Mouse (Mus musculus): ENCODE measurements around the gene Rnf43.

The Rnf43 gene

GRCm38 (mm10) chr11:87678545-87678944 lies 16.0 kb downstream of the Rnf43 start:
- no peak for DNase-seq

GRCm38 (mm10) chr11:87678976-87679375 lies 16.5 kb downstream of the Rnf43 start:
- no peak for DNase-seq

- no peak for DNase-seq
Observed at GRCm38 (mm10) chr11:87680786-87681185, 18.3 kb downstream of the Rnf43 start.

- no peak for DNase-seq
Observed at GRCm38 (mm10) chr11:87682096-87682495, 19.6 kb downstream of the Rnf43 start.

GRCm38 (mm10) chr11:87682838-87683571 lies 20.5 kb downstream of the Rnf43 start:
- DNase-seq: no peak

GRCm38 (mm10) chr11:87686407-87686806 lies 23.9 kb downstream of the Rnf43 start:
- no peak for DNase-seq

- DNase-seq: no peak
Observed at GRCm38 (mm10) chr11:87687246-87688225, 25.0 kb downstream of the Rnf43 start.

- no peak for DNase-seq
Observed at GRCm38 (mm10) chr11:87688478-87689203, 26.1 kb downstream of the Rnf43 start.

- peak in 1 of 2 experiments; percentile 15 for DNase-seq
Observed at GRCm38 (mm10) chr11:87689402-87689808, 26.9 kb downstream of the Rnf43 start.

GRCm38 (mm10) chr11:87690054-87690740 lies 27.7 kb downstream of the Rnf43 start:
- no peak for DNase-seq

GRCm38 (mm10) chr11:87697131-87697682 lies 34.7 kb downstream of the Rnf43 start:
- no peak for DNase-seq

GRCm38 (mm10) chr11:87698126-87698525 lies 35.6 kb downstream of the Rnf43 start:
- no peak for DNase-seq

GRCm38 (mm10) chr11:87701108-87701507 lies 38.6 kb downstream of the Rnf43 start:
- DNase-seq: no peak

GRCm38 (mm10) chr11:87701877-87702620 lies 39.5 kb downstream of the Rnf43 start:
- no peak for DNase-seq

GRCm38 (mm10) chr11:87703654-87704053 lies 41.1 kb downstream of the Rnf43 start:
- DNase-seq: no peak

- no peak for DNase-seq
Observed at GRCm38 (mm10) chr11:87704289-87704688, 41.8 kb downstream of the Rnf43 start.

- no peak for DNase-seq
Observed at GRCm38 (mm10) chr11:87707570-87707969, 45.0 kb downstream of the Rnf43 start.

- DNase-seq: no peak
Observed at GRCm38 (mm10) chr11:87708979-87709378, 46.5 kb downstream of the Rnf43 start.

GRCm38 (mm10) chr11:87709513-87710261 lies 47.2 kb downstream of the Rnf43 start:
- peak in 1 of 2 experiments; percentile 31 for DNase-seq

GRCm38 (mm10) chr11:87710262-87710615 lies 47.7 kb downstream of the Rnf43 start:
- no peak for DNase-seq

GRCm38 (mm10) chr11:87712188-87712587 lies 49.7 kb downstream of the Rnf43 start:
- no peak for DNase-seq
